Comparison of ENCODE assay signal across 8 mouse cellular contexts in genomic region chr7:29815061-29815784, GRCm38 (mm10). TPM values are rescaled to one million over a fixed set of nuclear protein-coding genes. Genes with fewer than 3 reads are reported as not detected.
DNase-seq lines count a peak whose midpoint lies in the region; ATAC-seq lines count a peak whose summit lies in the region.

No protein-coding gene starts in this region.

- ATAC-seq in kidney, embryonic 15.5 days (replicated peaks; ENCODE audit: low FRiP score) = peak; percentile 57
- 0 out of 2 replicates have a peak, but pooled peaks have one; percentile 12 for ATAC-seq in megakaryocyte-erythroid progenitor cell, adult 5-6 weeks (replicated peaks; ENCODE audit: low FRiP score, low TSS enrichment, poor library complexity, severe bottlenecking)
- no peak for ATAC-seq in monocyte, adult 5-6 weeks (replicated peaks; ENCODE audit: insufficient number of reproducible peaks, low FRiP score, low TSS enrichment, poor library complexity, severe bottlenecking)

- peaks cover 31% of the 10 kb centered on the region for H3K4me1 ChIP-seq in kidney, embryonic 15.5 days
- peaks cover 9% of the 10 kb centered on the region; the same call in 1 of the 2 replicates for H3K4me1 ChIP-seq in brown adipose tissue, adult 24 weeks (ENCODE audit: control insufficient read depth, insufficient read depth, insufficient read length, low read length)
- peaks cover 40% of the 10 kb centered on the region for H3K4me1 ChIP-seq in hindbrain, embryonic 10.5 days (replicated peaks)

- H3K4me3 ChIP-seq in kidney, embryonic 15.5 days (replicated peaks) = peak overlapping the region; percentile 80
- H3K4me3 ChIP-seq in brown adipose tissue, adult 24 weeks (ENCODE audit: insufficient read depth, low read depth, low read length) = peak overlapping the region; percentile 67
- H3K4me3 ChIP-seq in hindbrain, embryonic 10.5 days = peak overlapping the region; percentile 77

- peak overlapping the region; percentile 83 for H3K4me2 ChIP-seq in kidney, embryonic 15.5 days

- H3K36me3 ChIP-seq in kidney, embryonic 15.5 days = no peaks in the 10 kb centered on the region
- H3K36me3 ChIP-seq in hindbrain, embryonic 10.5 days = peaks cover 3% of the 10 kb centered on the region; the same call in 1 of the 2 replicates

- peak overlapping the region; percentile 69 for H3K9ac ChIP-seq in kidney, embryonic 15.5 days

- WGBS in kidney, embryonic 15.5 days = 3% methylated on average over 12 of the region's 12 CpGs
- 2% methylated on average over 12 of the region's 12 CpGs for WGBS in hindbrain, embryonic 10.5 days

- H3K27ac ChIP-seq in kidney, embryonic 15.5 days = peak overlapping the region; percentile 69
- peak overlapping the region; percentile 40; the same call in 1 of the 2 replicates for H3K27ac ChIP-seq in brown adipose tissue, adult 24 weeks (replicated peaks; ENCODE audit: low read depth, low read length)
- H3K27ac ChIP-seq in hindbrain, embryonic 10.5 days = peak overlapping the region; percentile 88

- DNase-seq in kidney, postnatal 36 days = no peak
- DNase-seq in hindbrain, embryonic 10.5 days (ENCODE audit: low spot score) = no peak
- no peak for DNase-seq in urinary bladder, adult 18-20 months (ENCODE audit: low spot score in 2 of 2)
- DNase-seq in spleen, adult 18-20 months = no peak

- H3K9me3 ChIP-seq in kidney, embryonic 15.5 days (replicated peaks) = no peaks in the 10 kb centered on the region
- peaks cover 4% of the 10 kb centered on the region; the same call in 1 of the 2 replicates for H3K9me3 ChIP-seq in hindbrain, embryonic 10.5 days

- no peaks in the 10 kb centered on the region for H3K27me3 ChIP-seq in kidney, embryonic 15.5 days
- no peaks in the 10 kb centered on the region for H3K27me3 ChIP-seq in hindbrain, embryonic 10.5 days (ENCODE audit: insufficient read depth, poor library complexity, severe bottlenecking)

RNA-seq across cellular contexts. Expression of gene Zfp790, which starts 0.7 kb away (rescaled TPM):
- polyA plus RNA-seq in kidney, embryonic 15.5 days (2015; fragmentation: Nextera tagmentation; extraction: Ambion mirVana) = 13.4 and 13.9 TPM in 2 replicates
- polyA plus RNA-seq in brown adipose tissue, adult 24 weeks (2012; ENCODE audit: insufficient read depth, insufficient read length, missing spikeins) = 4.9 and 6.6 TPM in 2 replicates
- polyA plus RNA-seq in hindbrain, embryonic 10.5 days (2016; fragmentation: Nextera tagmentation; extraction: Ambion mirVana) = 14.3 and 17.3 TPM in 2 replicates
- 4.0 and 7.6 TPM in 2 replicates for total RNA-seq in megakaryocyte-erythroid progenitor cell, adult 5-6 weeks (2014; fragmentation: Nextera tagmentation)
- total RNA-seq in megakaryocyte-erythroid progenitor cell, adult 5-6 weeks (2017) = 10.4 and 12.2 TPM in 2 replicates
- total RNA-seq in monocyte, adult 5-6 weeks (2017) = 10.2 to 18.4 TPM (median 11.5 TPM) in 3 replicates

RNA-seq across cellular contexts. Expression of gene Zfp30, which starts 31.4 kb away (rescaled TPM):
- polyA plus RNA-seq in kidney, embryonic 15.5 days (2015; fragmentation: Nextera tagmentation; extraction: Ambion mirVana) = 7.1 and 8.1 TPM in 2 replicates
- polyA plus RNA-seq in brown adipose tissue, adult 24 weeks (2012; ENCODE audit: insufficient read depth, insufficient read length, missing spikeins) = 3.8 and 4.0 TPM in 2 replicates
- 5.8 and 6.4 TPM in 2 replicates for polyA plus RNA-seq in hindbrain, embryonic 10.5 days (2016; fragmentation: Nextera tagmentation; extraction: Ambion mirVana)
- total RNA-seq in megakaryocyte-erythroid progenitor cell, adult 5-6 weeks (2014; fragmentation: Nextera tagmentation) = 1.4 TPM in 1 of 2 replicates, not detected in the other
- total RNA-seq in megakaryocyte-erythroid progenitor cell, adult 5-6 weeks (2017) = 0.50 and 0.56 TPM in 2 replicates
- 0.39 TPM in 1 of 3 replicates, not detected in the others for total RNA-seq in monocyte, adult 5-6 weeks (2017)

RNA-seq across cellular contexts. Expression of gene Zfp940, which starts 38.2 kb away (rescaled TPM):
- polyA plus RNA-seq in kidney, embryonic 15.5 days (2015; fragmentation: Nextera tagmentation; extraction: Ambion mirVana) = 5.4 and 6.7 TPM in 2 replicates
- 0.83 and 2.0 TPM in 2 replicates for polyA plus RNA-seq in brown adipose tissue, adult 24 weeks (2012; ENCODE audit: insufficient read depth, insufficient read length, missing spikeins)
- polyA plus RNA-seq in hindbrain, embryonic 10.5 days (2016; fragmentation: Nextera tagmentation; extraction: Ambion mirVana) = 8.7 and 10.3 TPM in 2 replicates
- 4.6 TPM in 2 replicates for total RNA-seq in megakaryocyte-erythroid progenitor cell, adult 5-6 weeks (2014; fragmentation: Nextera tagmentation)
- 8.2 and 10.7 TPM in 2 replicates for total RNA-seq in megakaryocyte-erythroid progenitor cell, adult 5-6 weeks (2017)
- 0.32 to 3.5 TPM (median 1.4 TPM) in 3 replicates for total RNA-seq in monocyte, adult 5-6 weeks (2017)

RNA-seq across cellular contexts. Expression of gene Zfp420, which starts 44.6 kb away (rescaled TPM):
- polyA plus RNA-seq in kidney, embryonic 15.5 days (2015; fragmentation: Nextera tagmentation; extraction: Ambion mirVana) = 7.5 and 7.8 TPM in 2 replicates
- polyA plus RNA-seq in brown adipose tissue, adult 24 weeks (2012; ENCODE audit: insufficient read depth, insufficient read length, missing spikeins) = 2.2 and 2.8 TPM in 2 replicates
- 8.0 and 8.8 TPM in 2 replicates for polyA plus RNA-seq in hindbrain, embryonic 10.5 days (2016; fragmentation: Nextera tagmentation; extraction: Ambion mirVana)
- 3.2 and 5.3 TPM in 2 replicates for total RNA-seq in megakaryocyte-erythroid progenitor cell, adult 5-6 weeks (2014; fragmentation: Nextera tagmentation)
- total RNA-seq in megakaryocyte-erythroid progenitor cell, adult 5-6 weeks (2017) = 2.6 and 3.5 TPM in 2 replicates
- total RNA-seq in monocyte, adult 5-6 weeks (2017) = 1.8 to 7.7 TPM (median 4.7 TPM) in 3 replicates

RNA-seq across cellular contexts. Expression of gene Zfp84, which starts 46.9 kb away (rescaled TPM):
- 13.1 and 14.0 TPM in 2 replicates for polyA plus RNA-seq in kidney, embryonic 15.5 days (2015; fragmentation: Nextera tagmentation; extraction: Ambion mirVana)
- 6.1 and 6.3 TPM in 2 replicates for polyA plus RNA-seq in brown adipose tissue, adult 24 weeks (2012; ENCODE audit: insufficient read depth, insufficient read length, missing spikeins)
- 10.8 and 10.9 TPM in 2 replicates for polyA plus RNA-seq in hindbrain, embryonic 10.5 days (2016; fragmentation: Nextera tagmentation; extraction: Ambion mirVana)
- 14.6 and 16.4 TPM in 2 replicates for total RNA-seq in megakaryocyte-erythroid progenitor cell, adult 5-6 weeks (2014; fragmentation: Nextera tagmentation)
- 17.8 and 19.6 TPM in 2 replicates for total RNA-seq in megakaryocyte-erythroid progenitor cell, adult 5-6 weeks (2017)
- 16.1 to 22.3 TPM (median 18.1 TPM) in 3 replicates for total RNA-seq in monocyte, adult 5-6 weeks (2017)
